Mouse (Mus musculus): ENCODE results near the gene Gm37240. TPM values are rescaled to one million over a fixed set of nuclear protein-coding genes. Genes with fewer than 3 reads are reported as not detected.

Gene Gm37240
- polyA plus RNA-seq, 1 experiment from 2014 or later = 2.2 TPM

DNA sequence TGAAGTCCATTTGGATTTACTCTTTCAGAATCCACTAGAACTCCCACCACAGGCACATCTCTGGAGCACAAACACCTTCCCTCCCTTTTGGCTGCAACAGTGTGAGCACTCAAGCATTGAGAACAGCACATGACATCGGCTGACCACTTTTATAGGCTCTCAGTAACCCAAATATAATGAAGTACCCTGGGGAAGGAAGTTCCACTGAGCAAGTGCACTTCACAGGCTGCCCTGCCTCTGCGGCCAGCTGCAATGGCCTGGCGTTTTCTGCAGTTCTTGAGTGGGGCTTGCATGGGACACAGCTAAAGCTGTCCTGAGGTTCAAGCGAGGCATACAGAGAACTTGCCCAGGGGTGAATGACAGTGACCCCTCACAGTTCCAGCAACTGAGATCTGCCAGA lies 196.2 kb downstream of the Gm37240 start:
- no peak for DNase-seq (ENCODE audit: low spot score)
- H3K9me3 ChIP-seq (ENCODE audit: control insufficient read depth, low read length) = no peaks in the 10 kb centered on the region

DNA sequence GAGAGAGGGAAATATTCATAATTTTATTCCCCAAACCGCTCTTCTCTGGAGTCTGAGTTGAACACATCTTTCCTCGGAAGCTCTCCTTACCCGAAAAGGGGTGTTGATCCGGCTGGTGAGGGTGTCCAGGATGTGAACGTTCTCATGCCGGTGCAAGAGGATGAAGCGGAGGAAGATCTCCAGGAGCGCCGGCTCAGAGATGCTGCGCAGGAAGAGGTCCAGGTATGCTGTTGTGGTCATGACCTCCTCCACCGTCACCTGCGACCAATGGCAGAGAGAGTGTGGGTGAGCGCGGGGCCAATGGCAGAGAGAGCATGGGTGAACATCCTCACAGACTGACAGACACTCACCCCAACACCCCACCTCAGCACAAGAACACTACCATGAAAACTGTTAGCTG lies 199.0 kb downstream of the Gm37240 start:
- Histone ChIP-seq H3K4me1 (ENCODE audit: control insufficient read depth, insufficient read depth, low read length) (0 out of 2 replicates have a peak, but pooled peaks cover 3% of the 10 kb centered on the region), H3K4me2 (ENCODE audit: low read depth, severe bottlenecking) (no peak overlapping the region), H3K9ac (ENCODE audit: low read length) (no peak overlapping the region)

More for the DNA sequence above, 196.2 kb downstream of the Gm37240 start:
- Histone ChIP-seq H3K36me3 (ENCODE audit: control insufficient read depth, insufficient read depth, low read length) (no peaks in the 10 kb centered on the region), H3K27me3 (ENCODE audit: control insufficient read depth, insufficient read depth, low read length) (no peaks in the 10 kb centered on the region), H3K4me2 (ENCODE audit: low read depth, severe bottlenecking) (no peak overlapping the region), H3K4me1 (ENCODE audit: control insufficient read depth, insufficient read depth, low read length) (0 out of 2 replicates have a peak, but pooled peaks cover 3% of the 10 kb centered on the region), H3K27ac (replicated peaks; ENCODE audit: low read depth, low read length) (no peak overlapping the region), H3K4me3 (ENCODE audit: low read depth, low read length) (no peak overlapping the region), H3K9ac (ENCODE audit: low read length) (no peak overlapping the region)
- 68% methylated on average over 4 of the region's 4 CpGs for WGBS
- ATAC-seq (ENCODE audit: insufficient number of reproducible peaks, low FRiP score, low TSS enrichment, low read depth) = no peak

GRCm38 (mm10) chr3:85685271-85685670 lies 202.0 kb downstream of the Gm37240 start:
- no peak overlapping the region for H3K4me2 ChIP-seq (ENCODE audit: low read depth, severe bottlenecking)
- no peaks in the 10 kb centered on the region for H3K4me1 ChIP-seq (ENCODE audit: control insufficient read depth, insufficient read depth, low read length)
- no peaks in the 10 kb centered on the region for H3K27me3 ChIP-seq (ENCODE audit: control insufficient read depth, insufficient read depth, low read length)
- H3K9me3 ChIP-seq (ENCODE audit: control insufficient read depth, low read length) = no peaks in the 10 kb centered on the region
- H3K4me3 ChIP-seq (ENCODE audit: low read depth, low read length) = no peak overlapping the region
- no peak for ATAC-seq (ENCODE audit: insufficient number of reproducible peaks, low FRiP score, low TSS enrichment, low read depth)
- no peak for DNase-seq (ENCODE audit: low spot score)
- no peak overlapping the region for H3K9ac ChIP-seq (ENCODE audit: low read length)
- 87% methylated on average over 8 of the region's 8 CpGs for WGBS
- no peaks in the 10 kb centered on the region for H3K36me3 ChIP-seq (ENCODE audit: control insufficient read depth, insufficient read depth, low read length)
- H3K27ac ChIP-seq (replicated peaks; ENCODE audit: low read depth, low read length) = no peak overlapping the region

More for the DNA sequence above, 199.0 kb downstream of the Gm37240 start:
- H3K4me3 ChIP-seq (ENCODE audit: low read depth, low read length) = no peak overlapping the region
- DNase-seq (ENCODE audit: low spot score) (no peak), ATAC-seq (ENCODE audit: insufficient number of reproducible peaks, low FRiP score, low TSS enrichment, low read depth) (no peak)
- H3K9me3 ChIP-seq (ENCODE audit: control insufficient read depth, low read length) = no peaks in the 10 kb centered on the region
- 94% methylated on average over 14 of the region's 14 CpGs for WGBS
- no peaks in the 10 kb centered on the region for H3K36me3 ChIP-seq (ENCODE audit: control insufficient read depth, insufficient read depth, low read length)
- no peaks in the 10 kb centered on the region for H3K27me3 ChIP-seq (ENCODE audit: control insufficient read depth, insufficient read depth, low read length)
- H3K27ac ChIP-seq (replicated peaks; ENCODE audit: low read depth, low read length) = no peak overlapping the region

- ATAC-seq (ENCODE audit: insufficient number of reproducible peaks, low FRiP score, low TSS enrichment, low read depth) = no peak
Measured at GRCm38 (mm10) chr3:85683618-85684017, 203.7 kb downstream of the Gm37240 start.

GRCm38 (mm10) chr3:85681136-85681535 lies 206.2 kb downstream of the Gm37240 start:
- no peaks in the 10 kb centered on the region for H3K27me3 ChIP-seq (ENCODE audit: control insufficient read depth, insufficient read depth, low read length)
- DNase-seq (ENCODE audit: low spot score) = no peak
- no peak overlapping the region for H3K27ac ChIP-seq (replicated peaks; ENCODE audit: low read depth, low read length)

More at GRCm38 (mm10) chr3:85683618-85684017, 203.7 kb downstream of the Gm37240 start:
- Histone ChIP-seq H3K4me3 (ENCODE audit: low read depth, low read length) (no peak overlapping the region), H3K36me3 (ENCODE audit: control insufficient read depth, insufficient read depth, low read length) (no peaks in the 10 kb centered on the region), H3K9me3 (ENCODE audit: control insufficient read depth, low read length) (no peaks in the 10 kb centered on the region), H3K27ac (replicated peaks; ENCODE audit: low read depth, low read length) (no peak overlapping the region), H3K4me1 (ENCODE audit: control insufficient read depth, insufficient read depth, low read length) (no peaks in the 10 kb centered on the region), H3K4me2 (ENCODE audit: low read depth, severe bottlenecking) (no peak overlapping the region), H3K9ac (ENCODE audit: low read length) (no peak overlapping the region), H3K27me3 (ENCODE audit: control insufficient read depth, insufficient read depth, low read length) (no peaks in the 10 kb centered on the region)
- 92% methylated on average over 5 of the region's 5 CpGs for WGBS
- no peak for DNase-seq (ENCODE audit: low spot score)

DNA sequence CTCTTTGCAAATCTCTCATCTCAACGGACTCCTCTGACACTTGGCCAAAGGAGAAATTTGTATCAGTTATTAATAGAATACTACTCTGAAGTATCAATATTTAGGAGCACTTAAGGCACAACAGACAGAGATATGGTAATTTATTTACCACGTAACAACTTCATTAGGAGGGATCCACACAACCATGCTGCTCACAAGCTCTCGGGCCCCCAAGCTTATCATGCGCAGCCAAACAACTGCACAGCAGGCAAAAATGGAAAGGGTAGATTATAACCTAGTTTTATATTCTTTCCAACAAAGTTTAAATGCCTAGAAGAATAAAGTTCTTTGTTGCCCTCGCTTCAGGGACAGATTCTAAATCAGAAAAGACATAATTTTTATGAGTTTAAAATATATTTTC lies 207.4 kb downstream of the Gm37240 start:
- Histone ChIP-seq H3K27ac (replicated peaks; ENCODE audit: low read depth, low read length) (no peak overlapping the region), H3K27me3 (ENCODE audit: control insufficient read depth, insufficient read depth, low read length) (no peaks in the 10 kb centered on the region), H3K4me1 (ENCODE audit: control insufficient read depth, insufficient read depth, low read length) (no peaks in the 10 kb centered on the region), H3K36me3 (ENCODE audit: control insufficient read depth, insufficient read depth, low read length) (no peaks in the 10 kb centered on the region), H3K4me2 (ENCODE audit: low read depth, severe bottlenecking) (no peak overlapping the region), H3K9me3 (ENCODE audit: control insufficient read depth, low read length) (no peaks in the 10 kb centered on the region), H3K4me3 (ENCODE audit: low read depth, low read length) (no peak overlapping the region), H3K9ac (ENCODE audit: low read length) (no peak overlapping the region)
- WGBS = 88% methylated on average over 5 of the region's 5 CpGs
- ATAC-seq (ENCODE audit: insufficient number of reproducible peaks, low FRiP score, low TSS enrichment, low read depth) (no peak), DNase-seq (ENCODE audit: low spot score) (no peak)

More at GRCm38 (mm10) chr3:85681136-85681535, 206.2 kb downstream of the Gm37240 start:
- H3K4me1 ChIP-seq (ENCODE audit: control insufficient read depth, insufficient read depth, low read length) = no peaks in the 10 kb centered on the region
- no peak overlapping the region for H3K9ac ChIP-seq (ENCODE audit: low read length)
- no peaks in the 10 kb centered on the region for H3K36me3 ChIP-seq (ENCODE audit: control insufficient read depth, insufficient read depth, low read length)
- no peaks in the 10 kb centered on the region for H3K9me3 ChIP-seq (ENCODE audit: control insufficient read depth, low read length)
- no peak overlapping the region for H3K4me2 ChIP-seq (ENCODE audit: low read depth, severe bottlenecking)
- no peak for ATAC-seq (ENCODE audit: insufficient number of reproducible peaks, low FRiP score, low TSS enrichment, low read depth)
- H3K4me3 ChIP-seq (ENCODE audit: low read depth, low read length) = no peak overlapping the region
- 88% methylated on average over 7 of the region's 7 CpGs for WGBS

DNA sequence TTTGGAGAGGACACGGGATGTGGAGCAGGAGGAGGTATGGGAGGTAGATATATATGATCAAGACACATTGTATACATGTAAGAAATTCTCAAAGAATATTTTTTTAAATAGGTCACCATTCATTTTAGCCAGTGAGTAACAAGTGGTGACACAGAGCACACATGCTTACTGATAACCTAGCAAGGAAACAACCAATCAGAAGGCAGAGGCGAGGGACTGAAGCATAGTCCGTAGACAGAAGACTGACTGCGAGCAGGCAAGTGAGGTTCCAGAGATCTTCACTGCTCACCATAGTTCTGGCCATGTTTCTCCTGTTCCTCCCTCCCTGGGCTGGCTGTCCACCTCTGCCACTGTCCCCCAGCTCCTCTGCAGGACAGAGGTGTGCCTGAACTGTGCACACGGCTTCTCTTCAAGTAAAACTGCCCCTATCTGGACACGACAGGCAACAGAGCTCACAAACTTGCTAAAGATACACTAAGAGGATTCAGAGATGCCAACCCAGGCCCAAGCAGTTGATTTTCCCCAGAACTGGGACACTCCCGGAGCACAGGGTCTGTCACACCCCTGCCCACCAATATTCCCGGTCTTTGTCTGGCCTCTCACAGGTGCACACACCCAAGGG lies 207.9 kb downstream of the Gm37240 start:
- Histone ChIP-seq H3K4me3 (ENCODE audit: low read depth, low read length) (no peak overlapping the region), H3K4me1 (ENCODE audit: control insufficient read depth, insufficient read depth, low read length) (no peaks in the 10 kb centered on the region), H3K27me3 (ENCODE audit: control insufficient read depth, insufficient read depth, low read length) (no peaks in the 10 kb centered on the region), H3K9ac (ENCODE audit: low read length) (no peak overlapping the region), H3K36me3 (ENCODE audit: control insufficient read depth, insufficient read depth, low read length) (no peaks in the 10 kb centered on the region), H3K9me3 (ENCODE audit: control insufficient read depth, low read length) (no peaks in the 10 kb centered on the region), H3K27ac (replicated peaks; ENCODE audit: low read depth, low read length) (no peak overlapping the region), H3K4me2 (ENCODE audit: low read depth, severe bottlenecking) (no peak overlapping the region)
- 88% methylated on average over 8 of the region's 8 CpGs for WGBS
- ATAC-seq (ENCODE audit: insufficient number of reproducible peaks, low FRiP score, low TSS enrichment, low read depth) (no peak), DNase-seq (ENCODE audit: low spot score) (no peak)

- H3K27me3 ChIP-seq (ENCODE audit: control insufficient read depth, insufficient read depth, low read length) = no peaks in the 10 kb centered on the region
- no peak overlapping the region for H3K9ac ChIP-seq (ENCODE audit: low read length)
- DNase-seq (ENCODE audit: low spot score) (no peak), ATAC-seq (ENCODE audit: insufficient number of reproducible peaks, low FRiP score, low TSS enrichment, low read depth) (no peak)
- WGBS = 79% methylated on average over 3 of the region's 3 CpGs
- H3K4me1 ChIP-seq (ENCODE audit: control insufficient read depth, insufficient read depth, low read length) = no peaks in the 10 kb centered on the region
- H3K36me3 ChIP-seq (ENCODE audit: control insufficient read depth, insufficient read depth, low read length) = no peaks in the 10 kb centered on the region
- H3K27ac ChIP-seq (replicated peaks; ENCODE audit: low read depth, low read length) = no peak overlapping the region
- H3K9me3 ChIP-seq (ENCODE audit: control insufficient read depth, low read length) = no peaks in the 10 kb centered on the region
- H3K4me2 ChIP-seq (ENCODE audit: low read depth, severe bottlenecking) = no peak overlapping the region
- H3K4me3 ChIP-seq (ENCODE audit: low read depth, low read length) = no peak overlapping the region
Measured at GRCm38 (mm10) chr3:85677952-85678351, 209.4 kb downstream of the Gm37240 start.

- no peaks in the 10 kb centered on the region for H3K27me3 ChIP-seq (ENCODE audit: control insufficient read depth, insufficient read depth, low read length)
- H3K9ac ChIP-seq (ENCODE audit: low read length) = no peak overlapping the region
- DNase-seq (ENCODE audit: low spot score) = no peak
- no peak overlapping the region for H3K4me2 ChIP-seq (ENCODE audit: low read depth, severe bottlenecking)
- no peaks in the 10 kb centered on the region for H3K4me1 ChIP-seq (ENCODE audit: control insufficient read depth, insufficient read depth, low read length)
- H3K9me3 ChIP-seq (ENCODE audit: control insufficient read depth, low read length) = no peaks in the 10 kb centered on the region
- ATAC-seq (ENCODE audit: insufficient number of reproducible peaks, low FRiP score, low TSS enrichment, low read depth) = no peak
- H3K4me3 ChIP-seq (ENCODE audit: low read depth, low read length) = no peak overlapping the region
- no peak overlapping the region for H3K27ac ChIP-seq (replicated peaks; ENCODE audit: low read depth, low read length)
- WGBS = 80% methylated on average over 8 of the region's 8 CpGs
- no peaks in the 10 kb centered on the region for H3K36me3 ChIP-seq (ENCODE audit: control insufficient read depth, insufficient read depth, low read length)
Measured at GRCm38 (mm10) chr3:85677133-85677532, 210.2 kb downstream of the Gm37240 start.

Data from limb, embryonic 11.5 days (tissue).